Mouse (Mus musculus) kidney, embryonic 14.5 days (tissue): ENCODE measurements at regions not wholly inside any gene's neighbourhood (a gene's known extent, or its start where the extent isn't known, plus 50 kb on each side); places are given as distances from the start of the nearest gene placed in this dataset.

Source experiments
- ATAC-seq: fragments of 200-750 bp; cut with Nextera tagmentation; 2 replicates; pipeline ENCODE4 v1.8.0; 2017; ENCODE audit warnings: moderate number of reproducible peaks, mild to moderate bottlenecking, moderate TSS enrichment, moderate library complexity; ENCODE audit not compliant: low FRiP score, low TSS enrichment
- H3K27ac ChIP-seq: fragments of 300-500 bp; sonication (generic); 2 replicates; pipeline ENCODE4 v1.5.1; 2014; ENCODE audit warnings: low read depth, mild to moderate bottlenecking, low read length, moderate library complexity, mixed read lengths
- H3K27me3 ChIP-seq: fragments of 300-500 bp; sonication (generic); 2 replicates; pipeline ENCODE4 v1.6.1; 2014; ENCODE audit warnings: mild to moderate bottlenecking, low read length; ENCODE audit not compliant: control insufficient read depth, insufficient read depth
- H3K36me3 ChIP-seq: fragments of 300-500 bp; sonication (generic); 2 replicates; pipeline ENCODE4 v1.6.1; 2014; ENCODE audit warnings: low read length, mixed read lengths; ENCODE audit not compliant: control insufficient read depth, insufficient read depth
- H3K4me1 ChIP-seq: fragments of 300-500 bp; sonication (generic); 2 replicates; pipeline ENCODE4 v1.6.1; 2014; ENCODE audit warnings: low read length, mixed read lengths; ENCODE audit not compliant: control insufficient read depth, insufficient read depth
- H3K4me2 ChIP-seq: fragments of 300-500 bp; sonication (generic); replicated peaks from 2 replicates; pipeline ENCODE4 v1.6.1; 2014; ENCODE audit warnings: low read depth, mild to moderate bottlenecking, low read length
- H3K4me3 ChIP-seq: fragments of 300-500 bp; sonication (generic); 2 replicates; pipeline ENCODE4 v1.5.1; 2014; ENCODE audit warnings: mild to moderate bottlenecking, low read length
- H3K9ac ChIP-seq: fragments of 300-500 bp; sonication (generic); 2 replicates; pipeline ENCODE4 v1.6.1; 2014; ENCODE audit warnings: low read depth, mild to moderate bottlenecking, low read length, moderate library complexity
- H3K9me3 ChIP-seq: fragments of 300-500 bp; sonication (generic); 2 replicates; pipeline ENCODE4 v1.6.1; 2016; ENCODE audit warnings: low read length; ENCODE audit not compliant: control insufficient read depth
- WGBS: fragments of 180-500 bp; shearing (Covaris S2); extraction: QIAGEN DNeasy Blood & Tissue Kit; methylation state at CpG from one replicate; pipeline ENCODE4 v1.1.7; 2014; 5-methylcytosine and 5-hydroxymethylcytosine counted together

- no peak overlapping the region for H3K27ac ChIP-seq
- ATAC-seq = no peak
- H3K36me3 ChIP-seq = no peaks in the 10 kb centered on the region
- H3K9ac ChIP-seq = no peak overlapping the region
- no peak overlapping the region for H3K4me3 ChIP-seq
- no peaks in the 10 kb centered on the region for H3K4me1 ChIP-seq
- no peaks in the 10 kb centered on the region for H3K9me3 ChIP-seq
- WGBS = 87% methylated on average over 11 of the region's 11 CpGs
- no peak overlapping the region for H3K4me2 ChIP-seq
- H3K27me3 ChIP-seq = no peaks in the 10 kb centered on the region
Observed at GRCm38 (mm10) chr9:77845664-77846290, 71.4 kb upstream of the Elovl5 start.

GRCm38 (mm10) chr9:77848580-77848979, 68.6 kb upstream of the Elovl5 start:
- Histone ChIP-seq H3K9ac (no peak overlapping the region), H3K4me2 (no peak overlapping the region), H3K36me3 (no peaks in the 10 kb centered on the region), H3K9me3 (no peaks in the 10 kb centered on the region), H3K4me3 (no peak overlapping the region), H3K4me1 (no peaks in the 10 kb centered on the region), H3K27ac (no peak overlapping the region), H3K27me3 (no peaks in the 10 kb centered on the region)
- WGBS = 74% methylated on average over 3 of the region's 3 CpGs
- ATAC-seq = no peak

GRCm38 (mm10) chr9:77849343-77849742, 67.8 kb upstream of the Elovl5 start:
- Histone ChIP-seq H3K27me3 (no peaks in the 10 kb centered on the region), H3K4me1 (no peaks in the 10 kb centered on the region), H3K27ac (no peak overlapping the region), H3K36me3 (no peaks in the 10 kb centered on the region), H3K4me2 (no peak overlapping the region), H3K4me3 (no peak overlapping the region), H3K9me3 (no peaks in the 10 kb centered on the region), H3K9ac (no peak overlapping the region)
- no peak for ATAC-seq
- 60% methylated on average over 4 of the region's 4 CpGs for WGBS

GRCm38 (mm10) chr9:77851336-77851735, 65.8 kb upstream of the Elovl5 start:
- Histone ChIP-seq H3K36me3 (no peaks in the 10 kb centered on the region), H3K4me1 (no peaks in the 10 kb centered on the region), H3K4me3 (no peak overlapping the region), H3K4me2 (no peak overlapping the region), H3K27me3 (no peaks in the 10 kb centered on the region), H3K9ac (no peak overlapping the region), H3K27ac (peak overlapping the region; percentile 7; the same call in 1 of the 2 replicates), H3K9me3 (no peaks in the 10 kb centered on the region)
- ATAC-seq = no peak
- WGBS = 69% methylated on average over 6 of the region's 6 CpGs

- no peak overlapping the region for H3K4me3 ChIP-seq
- H3K4me1 ChIP-seq = peaks cover 3% of the 10 kb centered on the region; the same call in 1 of the 2 replicates
- no peaks in the 10 kb centered on the region for H3K9me3 ChIP-seq
- peak overlapping the region; percentile 5; the same call in 1 of the 2 replicates for H3K27ac ChIP-seq
- ATAC-seq = no peak; the same call in 1 of the 2 replicates
- no peaks in the 10 kb centered on the region for H3K27me3 ChIP-seq
- 55% methylated on average over 9 of the region's 9 CpGs for WGBS
- H3K4me2 ChIP-seq = no peak overlapping the region
- H3K9ac ChIP-seq = no peak overlapping the region
- H3K36me3 ChIP-seq = no peaks in the 10 kb centered on the region
Observed at GRCm38 (mm10) chr9:77857091-77858058, 59.8 kb upstream of the Elovl5 start.

GRCm38 (mm10) chr9:77858127-77858794, 58.9 kb upstream of the Elovl5 start:
- Histone ChIP-seq H3K4me1 (peaks cover 3% of the 10 kb centered on the region; the same call in 1 of the 2 replicates), H3K27me3 (no peaks in the 10 kb centered on the region), H3K9me3 (no peaks in the 10 kb centered on the region), H3K4me2 (no peak overlapping the region), H3K36me3 (no peaks in the 10 kb centered on the region), H3K9ac (no peak overlapping the region), H3K27ac (no peak overlapping the region), H3K4me3 (no peak overlapping the region)
- 59% methylated on average over 6 of the region's 6 CpGs for WGBS
- ATAC-seq = no peak
